Mouse (Mus musculus) lung, postnatal 0 days (tissue): ENCODE data around the gene Armh2. TPM values are rescaled to one million over a fixed set of nuclear protein-coding genes. Genes with fewer than 3 reads are reported as not detected.
A peak's percentile ranks its signal among the peaks of the same experiment; 100 is the strongest.

ENCODE experiments used
- ATAC-seq: fragments of 200-750 bp; cut with Nextera tagmentation; 2 replicates; pipeline ENCODE4 v1.8.0; 2017; ENCODE audit warnings: moderate library complexity
- DNase-seq: peaks from one replicate; pipeline ENCODE4 v3.0.0-alpha.2; 2016; ENCODE audit warnings: low spot score
- H3K27ac ChIP-seq: fragments of 300-500 bp; sonication (generic); 2 replicates; pipeline ENCODE4 v1.5.1; 2014; ENCODE audit warnings: antibody characterized with exemption, mild to moderate bottlenecking, low read length, mixed read lengths
- H3K27me3 ChIP-seq: fragments of 300-500 bp; sonication (generic); replicated peaks from 2 replicates; pipeline ENCODE4 v1.6.1; 2014; ENCODE audit warnings: low read length, mixed read lengths; ENCODE audit not compliant: insufficient read depth
- H3K36me3 ChIP-seq: fragments of 300-500 bp; sonication (generic); 2 replicates; pipeline ENCODE4 v1.6.1; 2014; ENCODE audit warnings: low read length, mixed read lengths; ENCODE audit not compliant: insufficient read depth
- H3K4me1 ChIP-seq: fragments of 300-500 bp; sonication (generic); 2 replicates; pipeline ENCODE4 v1.6.1; 2014; ENCODE audit warnings: antibody characterized with exemption, low read depth, low read length, mixed read lengths; ENCODE audit not compliant: insufficient read depth
- H3K4me2 ChIP-seq: fragments of 300-500 bp; sonication (generic); replicated peaks from 2 replicates; pipeline ENCODE4 v1.6.1; 2014; ENCODE audit warnings: low read depth, mild to moderate bottlenecking, low read length, moderate library complexity, mixed read lengths
- H3K4me3 ChIP-seq: fragments of 300-500 bp; sonication (generic); 2 replicates; pipeline ENCODE4 v1.5.1; 2014; ENCODE audit warnings: low read depth, low read length
- H3K9ac ChIP-seq: fragments of 300-500 bp; sonication (generic); replicated peaks from 2 replicates; pipeline ENCODE4 v1.6.1; 2014; ENCODE audit warnings: low read depth, mild to moderate bottlenecking
- H3K9me3 ChIP-seq: fragments of 300-500 bp; sonication (generic); 2 replicates; pipeline ENCODE4 v1.6.1; 2016; ENCODE audit warnings: low read length, mixed read lengths
- CTCF ChIP-seq: IDR thresholded peaks from 2 replicates; pipeline ENCODE4 v1.5.1; 2016; ENCODE audit warnings: antibody characterized with exemption, mild to moderate bottlenecking
- EP300 ChIP-seq: IDR thresholded peaks from 2 replicates; pipeline ENCODE4 v1.6.1; 2016; ENCODE audit warnings: antibody characterized with exemption, mild to moderate bottlenecking, control low read depth
- WGBS: fragments of 180-500 bp; shearing (Covaris S2); extraction: QIAGEN DNeasy Blood & Tissue Kit; methylation state at CpG from one replicate; pipeline ENCODE4 v1.1.7; 2014; 5-methylcytosine and 5-hydroxymethylcytosine counted together
- polyA plus RNA-seq: library from polyadenylated mRNA; unstranded; fragments of >200 nt; fragmentation: Nextera tagmentation; extraction: Ambion mirVana; gene quantifications from 2 replicates; pipeline ENCODE4 v1.2.1, GENCODE M21; 2015

Armh2 gene
- polyA plus RNA-seq, 1 experiment from 2014 or later = not detected

GRCm38 (mm10) chr13:24776146-24776844 is 35.3 kb downstream of the Armh2 start:
- Histone ChIP-seq H3K36me3 (no peaks in the 10 kb centered on the region), H3K27me3 (no peaks in the 10 kb centered on the region), H3K27ac (no peak overlapping the region), H3K4me3 (no peak overlapping the region), H3K4me1 (no peaks in the 10 kb centered on the region), H3K4me2 (no peak overlapping the region), H3K9me3 (no peaks in the 10 kb centered on the region), H3K9ac (no peak overlapping the region)
- DNase-seq (peak; percentile 84), ATAC-seq (no peak)
- TF ChIP-seq EP300 (no peak), CTCF (peak; percentile 94)
- 57% methylated on average over 6 of the region's 7 CpGs for WGBS

GRCm38 (mm10) chr13:24778026-24778425 is 37.0 kb downstream of the Armh2 start:
- H3K27ac ChIP-seq = no peak overlapping the region
- ATAC-seq (no peak), DNase-seq (no peak)
- no peaks in the 10 kb centered on the region for H3K27me3 ChIP-seq
- no peaks in the 10 kb centered on the region for H3K4me1 ChIP-seq
- no peak overlapping the region for H3K4me3 ChIP-seq
- H3K9me3 ChIP-seq = no peaks in the 10 kb centered on the region
- TF ChIP-seq EP300 (no peak), CTCF (no peak)
- no peak overlapping the region for H3K9ac ChIP-seq
- no peak overlapping the region for H3K4me2 ChIP-seq
- no peaks in the 10 kb centered on the region for H3K36me3 ChIP-seq
- WGBS = 64% methylated on average over 2 of the region's 2 CpGs

- Histone ChIP-seq H3K4me3 (no peak overlapping the region), H3K27me3 (no peaks in the 10 kb centered on the region), H3K4me2 (no peak overlapping the region), H3K9ac (no peak overlapping the region), H3K9me3 (no peaks in the 10 kb centered on the region), H3K4me1 (no peaks in the 10 kb centered on the region), H3K27ac (no peak overlapping the region), H3K36me3 (no peaks in the 10 kb centered on the region)
- DNase-seq (no peak), ATAC-seq (no peak)
- 72% methylated on average over 8 of the region's 8 CpGs for WGBS
- TF ChIP-seq CTCF = no peak
- TF ChIP-seq EP300 = no peak
Observed at GRCm38 (mm10) chr13:24778706-24779380, 37.8 kb downstream of the Armh2 start.

- ATAC-seq (no peak), DNase-seq (no peak)
- H3K4me1 ChIP-seq = no peaks in the 10 kb centered on the region
- H3K4me2 ChIP-seq = no peak overlapping the region
- no peak overlapping the region for H3K4me3 ChIP-seq
- H3K27me3 ChIP-seq = no peaks in the 10 kb centered on the region
- TF ChIP-seq CTCF (no peak), EP300 (no peak)
- H3K9me3 ChIP-seq = no peaks in the 10 kb centered on the region
- WGBS = 40% methylated on average over 5 of the region's 5 CpGs
- no peak overlapping the region for H3K27ac ChIP-seq
- no peak overlapping the region for H3K9ac ChIP-seq
- no peaks in the 10 kb centered on the region for H3K36me3 ChIP-seq
Observed at GRCm38 (mm10) chr13:24781916-24782315, 40.9 kb downstream of the Armh2 start.

- H3K4me2 ChIP-seq = no peak overlapping the region
- no peaks in the 10 kb centered on the region for H3K27me3 ChIP-seq
- no peaks in the 10 kb centered on the region for H3K9me3 ChIP-seq
- 60% methylated on average over 11 of the region's 11 CpGs for WGBS
- no peak for DNase-seq
- H3K4me1 ChIP-seq = no peaks in the 10 kb centered on the region
- no peaks in the 10 kb centered on the region for H3K36me3 ChIP-seq
- H3K27ac ChIP-seq = no peak overlapping the region
- ATAC-seq = no peak
- no peak overlapping the region for H3K9ac ChIP-seq
- TF ChIP-seq EP300 (no peak), CTCF (no peak)
- no peak overlapping the region for H3K4me3 ChIP-seq
Observed at GRCm38 (mm10) chr13:24786014-24786490, 45.0 kb downstream of the Armh2 start.

- no peaks in the 10 kb centered on the region for H3K4me1 ChIP-seq
- H3K4me3 ChIP-seq = no peak overlapping the region
- WGBS = 81% methylated on average over 5 of the region's 5 CpGs
- no peak for ATAC-seq
- H3K9me3 ChIP-seq = no peaks in the 10 kb centered on the region
- H3K27ac ChIP-seq = no peak overlapping the region
- H3K4me2 ChIP-seq = no peak overlapping the region
- no peaks in the 10 kb centered on the region for H3K27me3 ChIP-seq
- H3K9ac ChIP-seq = no peak overlapping the region
- no peak for TF ChIP-seq CTCF
- TF ChIP-seq EP300 = no peak
- DNase-seq = no peak
- no peaks in the 10 kb centered on the region for H3K36me3 ChIP-seq
Observed at GRCm38 (mm10) chr13:24787477-24787876, 46.4 kb downstream of the Armh2 start.
